Mouse (Mus musculus) spleen, adult 2 months (tissue): ENCODE measurements at regions not wholly inside any gene's neighbourhood (a gene's known extent, or its start where the extent isn't known, plus 50 kb on each side); places are given as distances from the start of the nearest gene placed in this dataset.

Source experiments
- DNase-seq, 2 experiments: peaks; one replicate each; pipeline versions ENCODE4 v3.0.0 to v3.0.0-alpha.2; 2012 to 2021; ENCODE audit warnings: low spot score in 2 of 2, low read depth in 1 of 2
- H3K27ac ChIP-seq: fragments of 200-500 bp; 2 replicates; pipeline ENCODE4 v1.5.1; 2012; ENCODE audit warnings: low read length, inconsistent platforms; ENCODE audit not compliant: insufficient read depth
- H3K27me3 ChIP-seq: fragments of 200-500 bp; 2 replicates; pipeline ENCODE4 v1.6.1; 2012; ENCODE audit warnings: mild to moderate bottlenecking, moderate library complexity, low read length, inconsistent platforms; ENCODE audit not compliant: control insufficient read depth, insufficient read depth
- H3K36me3 ChIP-seq: fragments of 200-500 bp; 2 replicates; pipeline ENCODE4 v1.6.1; 2012; ENCODE audit warnings: mild to moderate bottlenecking, low read length, inconsistent platforms; ENCODE audit not compliant: control insufficient read depth, insufficient read depth
- H3K4me1 ChIP-seq: fragments of 200-500 bp; 2 replicates; pipeline ENCODE4 v1.6.1; 2011; ENCODE audit warnings: inconsistent platforms; ENCODE audit not compliant: control insufficient read depth, insufficient read depth, insufficient read length
- H3K4me3 ChIP-seq: fragments of 200-500 bp; 2 replicates; pipeline ENCODE4 v1.5.1; 2011; ENCODE audit warnings: mild to moderate bottlenecking, inconsistent platforms; ENCODE audit not compliant: insufficient read depth, insufficient read length; ENCODE audit errors: extremely low read depth
- CTCF ChIP-seq: fragments of 200-500 bp; IDR thresholded peaks from 2 replicates; pipeline ENCODE4 v1.5.1; 2011; ENCODE audit warnings: mild to moderate bottlenecking, inconsistent platforms; ENCODE audit not compliant: insufficient read depth, insufficient read length, insufficient replicate concordance; ENCODE audit errors: extremely low read depth
- POLR2A ChIP-seq: fragments of 200-500 bp; IDR thresholded peaks from 2 replicates; pipeline ENCODE4 v1.6.1; 2011; ENCODE audit warnings: low read depth, low read length, inconsistent platforms
- WGBS: fragments of 180-500 bp; shearing (Covaris S2); methylation state at CpG from one replicate; pipeline ENCODE4 v1.1.7; 2018; 5-methylcytosine and 5-hydroxymethylcytosine counted together

DNA sequence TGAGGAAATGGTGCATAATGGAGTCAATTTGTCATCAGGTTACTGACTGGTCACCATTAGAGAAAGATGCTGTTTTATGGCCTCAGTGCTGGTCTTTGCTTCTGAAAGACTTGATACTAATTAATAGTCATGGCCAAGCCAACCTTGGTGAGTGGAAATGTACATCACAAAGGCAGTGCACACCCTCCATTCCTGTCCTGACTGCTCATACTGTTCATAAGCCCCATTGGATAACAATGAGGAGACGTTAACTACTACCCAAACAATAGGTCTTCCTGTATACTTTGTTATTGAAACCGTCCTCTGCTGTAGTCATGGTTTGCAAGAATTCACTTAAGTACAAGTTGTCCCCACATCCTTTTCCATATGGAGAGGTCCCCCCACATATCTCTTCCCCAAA, 605.8 kb upstream of the Slc35b3 start:
- H3K27ac ChIP-seq: no peak overlapping the region
- DNase-seq: no peak
- no peak overlapping the region for H3K4me3 ChIP-seq
- H3K4me1 ChIP-seq: no peaks in the 10 kb centered on the region
- 70% methylated on average over 2 of the region's 2 CpGs for WGBS
- H3K36me3 ChIP-seq: no peaks in the 10 kb centered on the region
- TF ChIP-seq CTCF: no peak
- TF ChIP-seq POLR2A: no peak
- no peaks in the 10 kb centered on the region for H3K27me3 ChIP-seq

DNA sequence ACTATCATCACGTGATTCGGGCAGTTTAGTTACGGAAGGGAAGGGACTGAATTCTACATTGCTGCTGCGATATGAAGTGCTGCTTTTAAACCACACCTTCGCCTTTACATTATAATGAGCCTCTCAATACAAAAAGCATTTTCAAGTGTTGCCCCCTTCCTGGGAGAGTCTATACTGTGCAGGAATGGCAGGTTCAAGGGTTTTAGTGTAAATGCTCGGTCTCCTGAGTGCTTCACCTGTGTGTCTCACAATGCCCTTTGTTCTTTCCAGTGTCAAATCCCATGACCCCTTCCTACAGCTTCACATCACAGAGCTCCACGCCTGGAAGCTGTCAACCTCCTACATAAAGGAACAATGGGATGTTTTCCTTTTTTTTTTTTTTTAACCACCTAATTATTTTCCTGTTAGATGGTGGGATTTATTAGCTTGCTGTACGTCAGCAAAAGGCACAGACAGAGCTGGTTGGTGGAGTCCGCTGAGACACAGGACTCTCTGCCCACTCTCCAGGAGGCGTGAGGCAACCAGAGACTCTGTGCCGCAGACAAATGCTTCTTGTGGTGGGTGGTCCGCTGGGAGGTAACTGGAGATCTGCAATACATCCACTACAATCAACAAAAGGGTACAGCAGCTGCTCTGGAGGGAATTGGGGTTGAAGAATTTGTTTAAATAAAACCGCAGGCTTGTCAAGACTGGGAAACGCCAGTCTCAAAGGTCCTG, 577.2 kb upstream of the Slc35b3 start:
- no peak overlapping the region for H3K27ac ChIP-seq
- 77% methylated on average over 14 of the region's 14 CpGs for WGBS
- H3K27me3 ChIP-seq: no peaks in the 10 kb centered on the region
- no peaks in the 10 kb centered on the region for H3K36me3 ChIP-seq
- DNase-seq: no peak
- no peak for TF ChIP-seq CTCF
- TF ChIP-seq POLR2A: no peak
- H3K4me3 ChIP-seq: no peak overlapping the region
- H3K4me1 ChIP-seq: no peaks in the 10 kb centered on the region

DNA sequence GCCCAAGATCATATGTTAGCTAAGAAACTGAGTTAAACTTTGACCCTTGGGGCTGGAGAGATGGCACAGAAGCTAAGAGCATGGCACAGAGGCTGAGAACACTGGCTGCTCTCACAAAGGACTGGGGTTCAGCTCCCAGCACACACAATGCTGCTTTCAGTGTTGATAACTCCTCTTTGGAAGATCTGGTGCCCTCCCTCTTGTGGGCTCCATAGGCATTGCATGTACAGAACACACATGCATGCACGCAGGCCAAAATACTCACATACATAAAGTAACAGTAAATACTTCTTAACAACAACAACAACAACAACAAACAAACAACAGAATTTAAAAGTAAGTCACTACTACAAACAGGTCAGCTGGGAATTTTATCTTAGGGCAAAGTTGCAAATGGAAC, 565.8 kb upstream of the Slc35b3 start:
- Histone ChIP-seq H3K4me1 (no peaks in the 10 kb centered on the region), H3K4me3 (no peak overlapping the region), H3K36me3 (no peaks in the 10 kb centered on the region), H3K27me3 (no peaks in the 10 kb centered on the region), H3K27ac (no peak overlapping the region)
- no peak for DNase-seq
- 56% methylated on average over 1 of the region's 1 CpGs for WGBS
- TF ChIP-seq CTCF: no peak
- no peak for TF ChIP-seq POLR2A

DNA sequence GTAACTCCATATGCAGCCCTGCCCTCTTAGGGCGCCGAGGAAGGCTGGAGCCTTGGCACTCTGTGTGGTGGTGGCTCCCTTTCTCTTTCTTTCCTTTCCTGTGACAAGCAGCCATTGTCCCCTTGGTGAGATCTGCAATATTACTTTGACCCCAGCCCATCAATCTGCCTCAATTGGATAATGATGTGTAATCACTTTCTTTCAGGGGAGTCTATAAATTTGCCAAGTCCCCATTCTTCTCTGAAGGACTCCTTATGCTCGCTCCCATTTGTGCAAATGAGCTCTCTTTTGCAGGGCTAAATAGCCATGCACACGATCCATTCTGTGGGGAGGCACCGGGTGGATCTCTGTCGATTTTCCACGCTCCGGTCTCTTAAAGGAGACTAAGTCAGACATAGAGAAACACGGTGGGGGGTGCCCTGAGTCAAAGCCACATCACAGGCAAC, 563.2 kb upstream of the Slc35b3 start:
- Histone ChIP-seq H3K4me3 (no peak overlapping the region), H3K36me3 (no peaks in the 10 kb centered on the region), H3K27me3 (no peaks in the 10 kb centered on the region), H3K4me1 (no peaks in the 10 kb centered on the region), H3K27ac (no peak overlapping the region)
- TF ChIP-seq CTCF (no peak), POLR2A (no peak)
- DNase-seq: no peak
- 85% methylated on average over 9 of the region's 9 CpGs for WGBS

DNA sequence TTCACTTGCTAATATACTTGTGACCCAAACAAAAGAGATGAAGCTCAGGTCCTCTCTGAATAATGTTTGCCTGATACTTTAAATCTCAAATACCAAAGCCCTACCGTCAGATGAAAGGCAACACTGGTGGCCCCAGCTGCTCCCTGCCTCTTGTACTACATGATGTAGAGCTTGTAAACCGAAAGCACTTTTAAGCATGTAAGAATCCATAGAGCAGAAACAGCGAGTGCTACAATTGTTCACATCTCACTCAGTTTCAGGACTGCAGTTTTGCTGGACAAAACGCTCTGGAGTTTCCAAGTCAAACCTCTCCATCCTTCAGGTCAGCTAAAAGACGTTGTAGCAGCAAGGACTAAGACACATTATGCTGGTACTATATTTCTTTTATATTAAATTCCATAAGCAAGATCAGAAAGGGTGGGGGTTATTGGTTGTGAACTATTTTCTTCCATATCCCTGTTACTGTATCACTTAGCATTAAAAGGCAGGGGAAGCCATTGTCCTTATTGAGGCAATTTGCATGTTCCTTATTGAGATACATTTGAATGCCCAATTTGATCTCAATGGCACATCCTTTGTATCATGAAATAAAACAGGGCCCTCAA, 562.7 kb upstream of the Slc35b3 start:
- no peaks in the 10 kb centered on the region for H3K4me1 ChIP-seq
- WGBS: 84% methylated on average over 5 of the region's 5 CpGs
- no peaks in the 10 kb centered on the region for H3K27me3 ChIP-seq
- no peaks in the 10 kb centered on the region for H3K36me3 ChIP-seq
- no peak for TF ChIP-seq POLR2A
- TF ChIP-seq CTCF: no peak
- H3K27ac ChIP-seq: no peak overlapping the region
- no peak for DNase-seq
- no peak overlapping the region for H3K4me3 ChIP-seq

DNA sequence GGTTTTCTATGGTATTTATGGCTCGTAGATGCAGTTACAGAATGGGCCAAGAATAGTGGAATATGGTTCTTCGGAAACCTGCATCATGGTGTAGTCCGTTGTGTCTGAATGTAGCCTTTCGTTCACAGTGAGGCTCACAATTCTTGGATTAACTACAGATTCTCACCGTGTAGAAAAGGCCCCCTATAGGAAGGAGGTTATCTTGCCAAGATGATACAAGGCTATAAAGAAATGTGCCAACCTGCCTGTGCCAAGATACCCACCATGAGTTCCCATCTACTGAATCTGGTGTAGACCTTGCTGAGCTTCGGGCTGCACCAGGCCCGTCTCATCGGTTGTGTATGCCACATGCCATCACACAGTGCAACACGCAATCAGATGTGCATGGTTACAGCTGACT, 560.2 kb upstream of the Slc35b3 start:
- DNase-seq: no peak
- TF ChIP-seq POLR2A: no peak
- no peak for TF ChIP-seq CTCF
- Histone ChIP-seq H3K36me3 (no peaks in the 10 kb centered on the region), H3K27ac (no peak overlapping the region), H3K4me1 (no peaks in the 10 kb centered on the region), H3K27me3 (no peaks in the 10 kb centered on the region), H3K4me3 (no peak overlapping the region)
- 92% methylated on average over 9 of the region's 9 CpGs for WGBS

DNA sequence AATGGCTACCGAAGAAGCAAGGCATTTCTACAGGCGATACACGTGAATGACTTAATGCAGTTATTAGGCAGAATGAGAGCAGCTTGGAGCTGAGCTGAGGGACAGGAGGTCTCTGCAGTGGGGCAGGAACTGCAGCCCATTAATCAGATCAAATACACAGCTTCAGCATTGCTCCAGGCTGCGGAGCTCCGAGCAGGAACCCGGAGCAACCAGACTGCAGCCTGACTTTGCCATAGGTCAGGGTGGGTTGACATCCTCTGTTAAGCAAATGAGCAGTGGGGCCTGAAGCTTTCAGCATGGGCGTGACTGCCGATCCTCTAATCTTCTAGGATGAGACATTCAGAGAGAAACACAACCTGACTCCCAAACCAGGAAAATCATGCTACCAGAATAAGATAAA, 555.4 kb upstream of the Slc35b3 start:
- WGBS: 69% methylated on average over 8 of the region's 8 CpGs

More for the DNA sequence above, 555.4 kb upstream of the Slc35b3 start:
- H3K4me3 ChIP-seq: no peak overlapping the region
- no peak overlapping the region for H3K27ac ChIP-seq
- no peaks in the 10 kb centered on the region for H3K27me3 ChIP-seq
- H3K36me3 ChIP-seq: no peaks in the 10 kb centered on the region
- DNase-seq: no peak
- no peak for TF ChIP-seq POLR2A
- TF ChIP-seq CTCF: no peak
- H3K4me1 ChIP-seq: no peaks in the 10 kb centered on the region
